Mouse (Mus musculus) MEL (cell line): ENCODE results near the gene Lmx1b. TPM values are rescaled to one million over a fixed set of nuclear protein-coding genes. Genes with fewer than 3 reads are reported as not detected.

Experiments
- DNase-seq: peaks from one replicate; pipeline ENCODE4 v3.0.0; 2011; ENCODE audit warnings: low read depth, low spot score
- H3K27ac ChIP-seq: 2 replicates; pipeline ENCODE4 v1.5.1; 2012; ENCODE audit warnings: low read depth, mild to moderate bottlenecking, control low read depth, low read length, moderate library complexity; ENCODE audit not compliant: control insufficient read depth
- H3K27me3 ChIP-seq, 2 experiments: fragments of 150-350 bp in 1 of 2; sonication (generic) in 1 of 2; 2 replicates each; pipeline ENCODE4 v1.6.1; 2012; ENCODE audit warnings: low read length in 2 of 2, mild to moderate bottlenecking in 2 of 2, improper control_type of control experiment in 1 of 2, moderate library complexity in 1 of 2; ENCODE audit not compliant: insufficient read depth in 2 of 2, control insufficient read depth in 1 of 2
- H3K36me3 ChIP-seq, 2 experiments: 2 replicates each; pipeline ENCODE4 v1.6.1; 2012 to 2014; ENCODE audit warnings: low read length in 2 of 2, improper control_type of control experiment in 1 of 2, inconsistent platforms in 1 of 2, mild to moderate bottlenecking in 1 of 2; ENCODE audit not compliant: insufficient read depth in 2 of 2, control insufficient read depth in 1 of 2
- H3K4me1 ChIP-seq, 2 experiments: fragments of 150-350 bp in 1 of 2; sonication (generic) in 1 of 2; 2 replicates each; pipeline ENCODE4 v1.6.1; 2012; ENCODE audit warnings: low read length in 2 of 2, improper control_type of control experiment in 1 of 2, mild to moderate bottlenecking in 1 of 2; ENCODE audit not compliant: insufficient read depth in 2 of 2, control insufficient read depth in 1 of 2
- H3K4me3 ChIP-seq, 2 experiments: fragments of 150-350 bp in 1 of 2; sonication (generic) in 1 of 2; 2 replicates each; pipeline ENCODE4 v1.5.1; 2012; ENCODE audit warnings: low read depth in 2 of 2, low read length in 2 of 2, mild to moderate bottlenecking in 2 of 2, moderate library complexity in 2 of 2, control low read depth in 1 of 2, improper control_type of control experiment in 1 of 2; ENCODE audit not compliant: control insufficient read depth in 1 of 2, insufficient read depth in 1 of 2
- H3K79me2 ChIP-seq: 2 replicates; pipeline ENCODE4 v1.6.1; 2012; ENCODE audit warnings: mild to moderate bottlenecking, low read length, moderate library complexity; ENCODE audit not compliant: control insufficient read depth, poor library complexity, insufficient read depth
- H3K9ac ChIP-seq: 2 replicates; pipeline ENCODE4 v1.6.1; 2012; ENCODE audit warnings: low read depth, mild to moderate bottlenecking, control low read depth, low read length, moderate library complexity; ENCODE audit not compliant: control insufficient read depth, poor library complexity, severe bottlenecking
- H3K9me3 ChIP-seq: fragments of 150-350 bp; sonication (generic); replicated peaks from 2 replicates; pipeline ENCODE4 v1.6.1; 2012; ENCODE audit warnings: mild to moderate bottlenecking, low read length, improper control_type of control experiment, moderate library complexity; ENCODE audit not compliant: insufficient read depth
- CHD1 ChIP-seq: IDR thresholded peaks from 2 replicates; pipeline ENCODE4 v1.6.1; 2012; ENCODE audit warnings: low read depth, mild to moderate bottlenecking, inconsistent platforms, low read length, improper control_type of control experiment
- ELF1 ChIP-seq: IDR thresholded peaks from 2 replicates; pipeline ENCODE4 v1.6.1; 2014; ENCODE audit warnings: low read depth, mild to moderate bottlenecking, inconsistent platforms, low read length, improper control_type of control experiment, moderate library complexity
- GABPA ChIP-seq: IDR thresholded peaks from 2 replicates; pipeline ENCODE4 v1.6.1; 2012; ENCODE audit warnings: low read depth, mild to moderate bottlenecking, inconsistent platforms, low read length, improper control_type of control experiment, moderate library complexity
- JUND ChIP-seq: IDR thresholded peaks from 2 replicates; pipeline ENCODE4 v1.6.1; 2011; ENCODE audit warnings: low read depth, mild to moderate bottlenecking, improper control_type of control experiment, low read length
- KAT2A ChIP-seq: conservative IDR thresholded peaks from 2 replicates; pipeline ENCODE4 v1.6.1; 2012; ENCODE audit warnings: low read depth, low read length, improper control_type of control experiment, inconsistent platforms
- MAX ChIP-seq: IDR thresholded peaks from 2 replicates; pipeline ENCODE4 v1.6.1; 2011; ENCODE audit warnings: low read length, improper control_type of control experiment
- MAZ ChIP-seq: IDR thresholded peaks from 2 replicates; pipeline ENCODE4 v1.6.1; 2012; ENCODE audit warnings: low read depth, mild to moderate bottlenecking, inconsistent platforms, low read length, improper control_type of control experiment
- MEF2A ChIP-seq: IDR thresholded peaks from 2 replicates; pipeline ENCODE4 v1.6.1; 2014; ENCODE audit warnings: low read depth, mild to moderate bottlenecking, inconsistent platforms, low read length, improper control_type of control experiment; ENCODE audit not compliant: poor library complexity, insufficient replicate concordance, severe bottlenecking; ENCODE audit errors: extremely low read depth
- NELFE ChIP-seq: IDR thresholded peaks from 2 replicates; pipeline ENCODE4 v1.6.1; 2011; ENCODE audit warnings: low read depth, low read length, improper control_type of control experiment
- NRF1 ChIP-seq: IDR thresholded peaks from 2 replicates; pipeline ENCODE4 v1.6.1; 2014; ENCODE audit warnings: low read depth, mild to moderate bottlenecking, inconsistent platforms, low read length, improper control_type of control experiment, moderate library complexity; ENCODE audit not compliant: poor library complexity, insufficient read depth, severe bottlenecking
- POLR2A ChIP-seq, 2 experiments: IDR thresholded peaks; 2 replicates each; pipeline ENCODE4 v1.6.1; 2011 to 2012; ENCODE audit warnings: low read length in 2 of 2, mild to moderate bottlenecking in 2 of 2, control low read depth in 1 of 2, improper control_type of control experiment in 1 of 2, low read depth in 1 of 2, moderate library complexity in 1 of 2; ENCODE audit not compliant: control insufficient read depth in 1 of 2, insufficient read depth in 1 of 2, poor library complexity in 1 of 2
- RAD21 ChIP-seq: IDR thresholded peaks from 2 replicates; pipeline ENCODE4 v1.6.1; 2011; ENCODE audit warnings: mild to moderate bottlenecking, low read depth, low read length, improper control_type of control experiment
- SMC3 ChIP-seq: IDR thresholded peaks from 2 replicates; pipeline ENCODE4 v1.6.1; 2011; ENCODE audit warnings: low read depth, low read length, improper control_type of control experiment
- TCF12 ChIP-seq: IDR thresholded peaks from 2 replicates; pipeline ENCODE4 v1.6.1; 2014; ENCODE audit warnings: low read depth, mild to moderate bottlenecking, inconsistent platforms, low read length, improper control_type of control experiment, moderate library complexity
- UBTF ChIP-seq: IDR thresholded peaks from 2 replicates; pipeline ENCODE4 v1.6.1; 2012; ENCODE audit warnings: low read depth, mild to moderate bottlenecking, inconsistent platforms, low read length, improper control_type of control experiment, moderate library complexity, borderline replicate concordance; ENCODE audit not compliant: insufficient read depth
- polyA plus RNA-seq, 2 experiments: library from polyadenylated mRNA; stranded (reverse) in 1 of 2; unstranded in 1 of 2; fragments of >175 nt in 1 of 2; fragments of >200 nt in 1 of 2; gene quantifications; 2 replicates each; pipeline versions ENCODE4 v1.2.1 to v1.2.4; 2012; ENCODE audit warnings: low replicate concordance in 2 of 2, low read depth in 1 of 2; ENCODE audit not compliant: insufficient read length in 2 of 2, insufficient read depth in 1 of 2, missing spikeins in 1 of 2
- total RNA-seq: library from RNA; depleted of rRNA; stranded (reverse); fragments of 300-350 nt; gene quantifications from 2 replicates; pipeline ENCODE4 v1.2.3, GENCODE M21; 2012

Lmx1b gene
- total and polyA plus RNA-seq, 3 experiments = not detected

DNA sequence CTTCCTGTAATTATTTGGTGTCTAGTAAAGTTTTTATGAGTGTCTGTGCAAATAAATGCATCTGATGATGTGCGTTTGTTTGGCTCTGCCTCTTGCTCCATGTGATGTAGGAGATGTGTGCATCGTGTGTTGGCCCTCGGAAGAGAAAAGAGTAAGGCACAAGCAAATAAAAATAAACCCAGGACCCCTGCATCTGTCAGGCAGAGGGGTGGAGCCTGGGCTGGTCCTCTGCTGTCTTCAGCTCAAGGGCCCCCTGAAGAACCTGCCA, 5.9 kb upstream of the Lmx1b start:
- Histone ChIP-seq H3K4me3 (no peak overlapping the region), H3K36me3 (no peaks in the 10 kb centered on the region), H3K4me1 (no peaks in the 10 kb centered on the region), H3K27ac (no peak overlapping the region), H3K27me3 (no peaks in the 10 kb centered on the region; a peak in 3 of 4 replicates), H3K79me2 (no peaks in the 10 kb centered on the region), H3K9ac (no peak overlapping the region), H3K9me3 (no peaks in the 10 kb centered on the region)
- TF ChIP-seq MAX (no peak), CHD1 (no peak)
- DNase-seq = no peak

DNA sequence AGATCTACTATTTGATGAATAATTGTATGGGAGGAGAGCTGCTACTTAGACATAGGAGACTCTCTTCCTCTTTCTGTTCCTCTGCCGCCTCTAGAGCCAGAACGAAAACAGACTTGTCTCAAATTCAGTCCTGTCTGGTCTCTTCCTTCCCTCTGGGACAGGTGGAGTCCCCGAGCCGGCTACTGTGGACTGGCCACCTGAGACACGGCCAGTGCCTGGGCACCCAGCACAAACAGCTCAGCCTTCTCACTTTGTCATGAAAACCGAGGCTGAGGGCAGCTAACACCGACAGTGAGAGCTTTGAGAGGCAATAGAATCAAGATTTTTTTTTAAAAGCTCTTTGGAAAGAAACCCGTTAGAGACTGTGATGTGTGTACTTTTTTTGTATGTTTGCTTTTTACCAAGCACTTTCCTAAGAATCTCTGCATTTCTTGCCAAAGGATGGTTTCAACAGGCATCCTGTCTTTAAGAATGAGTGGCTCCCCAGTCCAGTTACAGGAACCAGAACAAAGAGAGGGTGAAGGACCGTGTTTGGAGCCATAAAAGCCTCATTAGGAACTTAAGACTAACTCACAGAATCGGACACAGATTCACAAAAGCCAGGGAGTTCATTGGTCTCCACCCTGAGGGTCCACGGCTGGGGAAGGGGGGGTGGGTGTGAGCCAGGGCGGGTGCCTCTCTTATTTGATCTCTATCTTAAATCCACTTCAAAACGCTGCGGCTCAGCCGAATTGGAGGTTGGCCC, 5.4 kb upstream of the Lmx1b start:
- H3K27ac ChIP-seq = no peak overlapping the region
- TF ChIP-seq NRF1 (no peak), JUND (no peak), GABPA (no peak), KAT2A (no peak), MAZ (no peak), RAD21 (no peak), SMC3 (no peak), POLR2A (IDR thresholded peaks at IDR 0.05; ENCODE audit: control insufficient read depth in 1 of 2, insufficient read depth in 1 of 2, low read depth in 1 of 2, low read length in 2 of 2, poor library complexity in 1 of 2) (no peak), UBTF (no peak), TCF12 (no peak), MEF2A (no peak), MAX (no peak), ELF1 (no peak), NELFE (no peak)
- H3K4me1 ChIP-seq = no peaks in the 10 kb centered on the region
- H3K9ac ChIP-seq = no peak overlapping the region
- H3K9me3 ChIP-seq = no peaks in the 10 kb centered on the region
- no peaks in the 10 kb centered on the region; a peak in 3 of 4 replicates for H3K27me3 ChIP-seq
- no peak overlapping the region for H3K4me3 ChIP-seq
- no peak for DNase-seq
- H3K36me3 ChIP-seq = no peaks in the 10 kb centered on the region
- H3K79me2 ChIP-seq = no peaks in the 10 kb centered on the region
